Mouse (Mus musculus) erythroblast, embryonic 14.5 days (primary cell): ENCODE data around the gene Robo1.

Source experiments
- GATA1 ChIP-seq: IDR thresholded peaks from 2 replicates; pipeline ENCODE4 v1.6.1; 2012; ENCODE audit warnings: low read length, inconsistent platforms, mixed read lengths
- TAL1 ChIP-seq: IDR thresholded peaks from 3 replicates; pipeline ENCODE4 v1.6.1; 2012; ENCODE audit warnings: low read length, inconsistent platforms, mixed read lengths

DNA sequence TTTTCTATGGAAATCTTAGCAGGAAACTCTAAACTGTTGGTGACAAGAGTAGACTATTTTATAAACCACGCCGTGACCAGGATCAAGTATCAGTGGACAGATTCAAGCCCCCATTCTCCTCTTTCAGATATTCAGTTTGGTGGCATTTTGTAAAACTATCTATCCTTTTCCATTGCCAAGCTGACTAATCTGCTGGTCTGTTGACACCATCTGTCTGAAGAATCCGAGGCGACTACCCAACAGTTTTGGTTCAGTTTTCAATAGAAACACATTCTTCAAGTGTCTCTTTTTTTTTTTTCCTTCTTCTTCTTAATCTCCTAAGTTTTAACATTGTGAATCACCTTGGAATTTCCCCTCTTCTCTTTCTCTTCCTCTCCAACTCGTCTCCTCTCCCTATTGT lies 397.7 kb downstream of the Robo1 start:
- TF ChIP-seq GATA1 (no peak), TAL1 (no peak)
